Mouse (Mus musculus) cerebellum, postnatal 14 days (tissue): ENCODE results near the gene Cyp2j13.
"Not testable (repeated sequence)": the region's sequence is repeated elsewhere in the genome, so short reads cannot be mapped to it uniquely, and the experiment has no call there.

Experiments
- DNase-seq, 2 experiments: peaks; one replicate each; pipeline ENCODE4 v3.0.0; 2021; ENCODE audit warnings: mixed read lengths in 2 of 2

Gene Cyp2j13

DNA sequence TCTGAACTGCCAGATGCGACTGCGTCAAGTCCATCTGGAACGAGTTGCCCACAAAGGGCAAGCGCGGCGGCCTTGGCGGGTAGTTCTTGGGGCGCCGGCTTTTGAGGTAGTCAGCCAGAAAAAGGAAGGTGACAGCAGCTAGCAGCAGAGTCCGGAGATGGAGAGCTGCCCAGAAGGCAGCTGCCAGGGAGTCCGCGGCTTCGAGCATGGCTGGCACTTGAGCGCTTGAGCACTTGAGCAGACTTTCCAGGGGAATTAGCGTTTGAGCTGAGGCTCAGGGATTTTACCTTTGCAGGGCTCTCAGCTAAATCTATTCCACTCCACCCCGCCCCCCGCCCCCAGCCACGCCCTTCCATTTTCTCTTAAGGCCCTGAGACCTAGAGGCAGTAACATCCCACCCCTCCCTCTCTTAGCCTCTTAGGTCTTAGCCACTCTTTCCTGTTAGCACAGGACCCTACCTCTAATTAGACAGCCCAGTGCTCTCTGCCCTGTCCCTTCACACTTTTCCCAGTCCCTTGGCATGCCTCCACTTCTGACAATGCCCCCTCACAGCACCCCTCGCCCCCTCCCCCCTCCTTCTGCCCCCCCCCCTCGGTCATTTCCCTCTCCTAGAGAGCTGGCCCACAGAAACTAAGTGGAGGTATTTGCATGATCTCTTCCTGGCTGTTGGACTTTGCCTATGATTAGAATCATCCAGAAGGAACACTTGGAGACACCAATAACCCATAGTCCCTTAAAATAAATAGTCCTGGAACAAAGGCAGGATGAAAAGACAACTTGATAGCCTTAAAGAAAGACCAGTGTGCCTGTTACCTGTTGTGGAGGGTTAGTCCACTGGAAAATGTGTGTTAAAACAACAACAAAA, at the start of gene Cyp2j13:
Cyp2j13 (minus strand) TSS at position 286 of the 865 bp plus-strand sequence.
- peak; percentile 89 to 90 for DNase-seq

GRCm38 (mm10) chr4:96096841-96097240, 19.5 kb upstream of the Cyp2j13 start:
- DNase-seq = no peak

DNA sequence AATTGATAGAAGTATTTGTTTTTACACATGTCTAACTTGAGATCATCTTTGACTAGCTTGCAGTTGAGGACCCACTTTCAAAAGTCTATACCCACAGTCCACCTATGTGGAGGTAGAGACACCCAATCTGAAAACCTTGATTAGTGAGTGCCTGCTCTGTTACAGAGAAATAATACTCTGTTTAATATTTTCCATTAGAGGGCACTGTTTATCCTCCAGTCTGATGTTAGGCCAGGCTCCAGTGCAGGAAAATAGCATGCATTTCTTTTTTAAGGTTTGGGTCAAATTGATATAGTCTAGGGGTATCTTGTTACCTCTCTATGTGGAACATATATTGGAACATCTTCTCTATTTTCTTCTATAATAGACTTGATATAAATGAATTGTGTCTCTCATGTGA, 14.5 kb upstream of the Cyp2j13 start:
- DNase-seq = no peak

DNA sequence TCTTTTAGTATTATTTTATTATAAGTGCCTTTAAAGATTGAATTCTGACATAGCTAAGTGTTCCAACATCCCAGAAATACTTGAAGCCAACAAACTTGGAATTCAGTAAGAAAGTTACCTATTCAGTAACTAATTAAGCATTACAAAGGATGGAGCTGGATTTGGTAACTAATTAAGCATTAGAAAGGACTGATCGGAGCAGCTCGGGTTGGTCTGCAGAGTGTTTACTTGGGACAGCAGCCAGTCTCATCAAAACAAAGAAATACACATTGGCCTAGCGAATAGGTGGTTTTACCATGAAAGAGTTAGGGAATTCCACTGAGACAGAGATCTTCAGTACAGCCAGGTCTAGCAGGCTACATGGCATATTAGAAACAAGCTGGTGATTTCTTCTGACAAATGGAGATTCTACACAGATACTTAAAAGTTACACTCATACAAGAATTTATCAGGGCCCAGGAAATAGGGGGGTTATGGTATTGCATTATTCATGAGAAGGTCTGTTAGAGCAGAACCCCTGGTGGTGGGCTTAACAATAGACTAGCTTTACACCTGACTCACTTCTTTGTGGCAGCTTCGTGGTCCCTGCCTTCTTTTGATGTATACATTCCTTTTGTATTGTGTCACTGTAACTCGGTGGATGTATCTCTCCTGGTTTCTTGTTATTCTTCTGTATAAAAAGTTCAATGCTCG, 12.2 kb upstream of the Cyp2j13 start:
- not testable (repeated sequence) for DNase-seq

DNA sequence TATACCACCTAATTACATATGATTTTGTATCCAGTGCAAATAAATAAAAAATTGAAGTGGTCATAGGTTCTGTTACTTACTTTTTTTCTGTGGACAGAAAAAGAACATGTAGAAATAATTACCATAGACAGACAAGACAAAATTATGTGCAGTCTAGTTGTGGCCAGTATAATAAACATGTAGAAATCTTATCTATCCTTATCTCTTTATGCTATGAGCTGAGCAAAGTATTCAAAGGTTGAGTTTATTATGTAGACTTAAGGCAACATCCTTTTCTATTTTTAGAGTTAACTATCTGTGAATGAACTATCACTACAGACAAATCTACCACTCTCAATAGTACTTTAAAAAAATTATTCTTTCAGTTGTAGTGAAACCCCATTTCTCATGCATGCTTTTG, 962 bp upstream of the Cyp2j13 start:
- DNase-seq = no peak

DNA sequence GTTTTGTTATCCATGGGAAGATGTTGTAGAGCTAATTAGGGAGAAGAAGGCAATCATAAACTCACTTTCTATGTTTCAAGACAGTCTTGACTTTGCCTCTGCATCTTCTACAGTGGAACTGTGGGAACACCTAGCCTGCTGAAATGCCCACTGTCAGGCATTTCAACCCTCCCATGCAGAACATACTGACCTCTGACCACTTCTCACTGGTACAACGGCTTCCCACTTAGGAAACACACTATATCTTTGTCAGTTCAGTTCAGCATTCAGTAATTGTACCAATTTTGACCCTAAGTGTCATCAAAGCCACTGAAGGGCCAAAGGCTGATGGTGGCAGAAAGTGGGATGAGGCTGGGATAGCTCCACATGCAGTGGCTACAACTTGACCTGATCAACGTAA, 15.3 kb downstream of the Cyp2j13 start:
- no peak for DNase-seq

DNA sequence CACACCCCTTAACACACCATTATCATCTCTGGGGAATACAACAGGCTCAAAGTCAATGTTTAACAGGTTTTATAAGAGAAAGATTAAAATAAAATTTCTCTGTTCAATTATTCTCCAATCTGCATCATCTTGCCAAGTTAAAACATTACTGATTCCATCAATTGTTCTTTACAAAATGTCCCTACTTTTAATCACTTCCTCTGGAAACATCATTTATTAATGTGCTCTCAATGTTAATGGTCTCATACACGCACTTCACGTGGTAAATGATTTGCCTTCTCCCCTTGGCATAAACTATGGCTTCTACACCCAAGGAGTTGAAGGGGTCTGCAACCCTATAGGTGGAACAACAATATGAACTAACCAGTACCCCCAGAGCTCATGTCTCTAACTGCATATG, 17.2 kb downstream of the Cyp2j13 start:
- no peak for DNase-seq

DNA sequence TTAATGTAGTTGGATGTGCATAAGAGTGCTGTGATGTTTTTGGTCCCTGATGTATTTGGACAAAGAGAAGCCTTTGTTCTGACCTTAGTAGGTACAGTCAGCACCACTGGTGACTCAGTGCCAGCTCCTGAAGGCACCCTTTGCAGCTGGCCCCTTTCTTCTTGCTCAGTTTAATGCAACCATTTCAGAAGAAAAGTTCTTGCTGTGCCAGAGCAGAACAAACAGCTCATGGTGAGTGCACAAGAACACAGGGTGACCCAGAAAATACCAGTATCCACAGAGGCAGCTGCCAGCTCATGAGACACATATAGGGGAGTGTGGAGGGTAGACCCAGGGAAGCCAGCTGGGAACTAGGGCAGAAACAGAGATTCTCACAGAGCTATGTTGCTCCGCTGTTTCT, 48.9 kb downstream of the Cyp2j13 start:
- peak; percentile 3 to 7 for DNase-seq

- peak in 1 of 2 experiments; percentile 6 for DNase-seq
Measured at GRCm38 (mm10) chr4:96022803-96023202, 54.5 kb downstream of the Cyp2j13 start.

DNA sequence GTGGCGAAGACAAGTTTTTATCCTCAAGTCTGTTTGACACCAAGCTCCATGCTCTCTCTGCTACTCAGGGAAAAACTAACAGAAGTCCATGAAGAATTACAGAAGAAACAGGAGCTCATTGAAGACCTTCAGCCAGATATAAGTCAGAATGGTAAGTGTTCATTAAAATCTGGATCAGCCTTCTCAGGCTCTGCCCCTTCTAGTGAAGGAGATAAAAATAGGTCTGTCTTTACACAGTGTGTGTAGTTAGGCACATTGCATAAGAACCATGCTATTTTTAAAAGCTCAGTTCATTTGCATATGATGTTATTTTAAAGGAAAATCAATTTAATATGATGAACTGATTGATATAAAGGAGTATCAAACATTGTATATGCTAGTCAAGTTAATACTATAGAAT, 60.5 kb downstream of the Cyp2j13 start:
- no peak for DNase-seq

GRCm38 (mm10) chr4:95982221-95982620, 95.1 kb downstream of the Cyp2j13 start:
- DNase-seq = not testable (repeated sequence)
